In the genomic region with DNA sequence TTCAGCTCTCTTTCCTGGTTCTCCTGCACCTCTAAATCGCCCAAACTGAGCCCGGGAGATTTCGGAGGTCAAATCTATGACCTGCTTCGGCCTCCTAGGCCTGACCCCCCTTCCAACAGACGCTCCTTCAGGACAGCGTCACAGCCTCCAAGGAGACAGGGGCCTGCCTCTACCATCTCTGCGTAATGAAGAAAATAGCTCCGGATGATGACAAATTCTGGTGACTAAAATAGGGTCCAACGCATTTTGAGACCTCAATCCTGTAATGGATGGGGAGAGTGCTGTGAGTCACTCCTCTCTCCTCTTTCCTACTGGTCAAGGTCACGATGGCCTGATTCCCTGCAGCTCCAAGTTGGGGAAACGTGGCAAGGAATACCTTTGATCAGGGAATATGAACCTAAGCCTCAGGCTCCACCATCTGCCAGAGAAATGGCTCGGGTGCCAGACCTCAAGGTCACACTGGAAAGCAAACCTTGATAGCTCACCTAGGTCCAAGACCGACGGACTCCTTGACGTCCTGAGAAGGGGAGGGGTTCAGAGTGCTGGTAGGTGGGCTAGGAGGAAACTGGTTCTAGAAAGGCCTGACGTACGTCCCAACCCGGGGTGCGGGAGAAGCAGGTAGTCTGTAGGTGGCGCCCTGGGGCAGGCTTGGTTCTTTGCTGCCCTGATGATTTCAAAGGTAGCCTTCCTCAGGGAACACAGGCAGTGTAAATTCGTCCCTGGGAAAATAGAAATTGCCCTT, we compare ENCODE assay signal across 8 mouse cellular contexts. TPM values are rescaled to one million over a fixed set of nuclear protein-coding genes. Genes with fewer than 3 reads are reported as not detected.
DNase-seq lines count a peak whose midpoint lies in the region; ATAC-seq and TF ChIP-seq lines count a peak whose summit lies in the region.

No protein-coding gene starts in this region.

- DNase-seq in MN1 (ENCODE audit: low spot score), result peak; percentile 85
- peak; percentile 92 for DNase-seq in cerebellum, adult 8-10 months
- DNase-seq in forelimb bud, embryonic 11.5 days (ENCODE audit: low read depth, low spot score), result peak; percentile 63
- peak; percentile 82 for DNase-seq in layer of hippocampus, adult 9-10 months (ENCODE audit: low spot score)
- peak; percentile 47 for DNase-seq in ovary, adult 18-20 months (ENCODE audit: low spot score)
- peak; percentile 91 for DNase-seq in thymus, adult 2 months

- ATAC-seq in hematopoietic stem cell, adult 5-6 weeks (replicated peaks in 1 of 2; ENCODE audit: insufficient read depth in 1 of 2, low FRiP score in 2 of 2, low TSS enrichment in 1 of 2, low read depth in 1 of 2, poor library complexity in 2 of 2, severe bottlenecking in 2 of 2), result peak; percentile 86 to 87
- peak; percentile 65 for ATAC-seq in lung, embryonic 15.5 days (ENCODE audit: borderline replicate concordance, extremely low read depth, low FRiP score, low TSS enrichment)

- H3K27ac ChIP-seq in lung, embryonic 15.5 days, result peak overlapping the region; percentile 76
- peak overlapping the region; percentile 63 for H3K27ac ChIP-seq in thymus, adult 2 months (ENCODE audit: control insufficient read depth, insufficient read depth, low read length)

- H3K27me3 ChIP-seq in lung, embryonic 15.5 days, result no peaks in the 10 kb centered on the region
- no peaks in the 10 kb centered on the region for H3K27me3 ChIP-seq in thymus, adult 2 months (ENCODE audit: control insufficient read depth, insufficient read depth, low read length)

- H3K4me1 ChIP-seq in lung, embryonic 15.5 days, result peaks cover 16% of the 10 kb centered on the region
- peaks cover 11% of the 10 kb centered on the region for H3K4me1 ChIP-seq in thymus, adult 2 months (replicated peaks; ENCODE audit: control insufficient read depth, insufficient read depth, low read length)

- H3K9ac ChIP-seq in lung, embryonic 15.5 days, result peak overlapping the region; percentile 49

- TF ChIP-seq CTCF in thymus, adult 2 months (IDR thresholded peaks at IDR 0.05; ENCODE audit: borderline replicate concordance, control insufficient read depth, extremely low read depth, insufficient read depth, low read length, poor library complexity), result peak; percentile 71; the same call in 1 of the 2 replicates

- H3K9me3 ChIP-seq in lung, embryonic 15.5 days, result no peaks in the 10 kb centered on the region

- WGBS in lung, embryonic 15.5 days, result 6% methylated on average over 21 of the region's 21 CpGs
- under 1% methylated on average over 21 of the region's 21 CpGs for WGBS in thymus, adult 2 months

- H3K4me2 ChIP-seq in lung, embryonic 15.5 days, result peak overlapping the region; percentile 68

- H3K4me3 ChIP-seq in lung, embryonic 15.5 days, result peak overlapping the region; percentile 92
- H3K4me3 ChIP-seq in thymus, adult 2 months (ENCODE audit: control insufficient read depth, insufficient read depth, low read length), result peak overlapping the region; percentile 58

- H3K36me3 ChIP-seq in lung, embryonic 15.5 days, result peaks cover 13% of the 10 kb centered on the region
- no peaks in the 10 kb centered on the region for H3K36me3 ChIP-seq in thymus, adult 2 months (ENCODE audit: control insufficient read depth, insufficient read depth, low read length)

- no peak for TF ChIP-seq POLR2A in thymus, adult 2 months (IDR thresholded peaks at IDR 0.05; ENCODE audit: control insufficient read depth, extremely low read depth, insufficient read depth, low read length, poor library complexity)

RNA-seq across cellular contexts. Expression of a gene that starts 0.7 kb away (rescaled TPM):
- total RNA-seq in hematopoietic stem cell, adult 5-6 weeks (2017), result 23.6 and 37.3 TPM in 2 replicates
- 35.5 and 39.1 TPM in 2 replicates for polyA plus RNA-seq in lung, embryonic 15.5 days (2015; fragmentation: Nextera tagmentation; extraction: Ambion mirVana)
- 47.6 and 49.2 TPM in 2 replicates for polyA plus RNA-seq in thymus, adult 2 months (2012; rRNA removed)

RNA-seq across cellular contexts. Expression of a gene that starts 49.1 kb away (rescaled TPM):
- 13.4 and 23.8 TPM in 2 replicates for total RNA-seq in hematopoietic stem cell, adult 5-6 weeks (2017)
- polyA plus RNA-seq in lung, embryonic 15.5 days (2015; fragmentation: Nextera tagmentation; extraction: Ambion mirVana), result 2.7 and 2.8 TPM in 2 replicates
- 9.0 and 16.6 TPM in 2 replicates for polyA plus RNA-seq in thymus, adult 2 months (2012; rRNA removed)

Comparison
In these comparisons a context has a peak if more than half of its experiments do, and no peak if none do; other contexts are left out.
1. Peak in every context shown above with its lines: DNase-seq, ATAC-seq, H3K4me3 ChIP-seq and H3K27ac ChIP-seq.